Mouse (Mus musculus): Measurements from ENCODE around the gene Pcdh18. TPM values are rescaled to one million over a fixed set of nuclear protein-coding genes. Genes with fewer than 3 reads are reported as not detected.

The Pcdh18 gene
- 5.7 and 6.7 TPM in 2 replicates for polyA plus RNA-seq (2012; rRNA removed)

DNA sequence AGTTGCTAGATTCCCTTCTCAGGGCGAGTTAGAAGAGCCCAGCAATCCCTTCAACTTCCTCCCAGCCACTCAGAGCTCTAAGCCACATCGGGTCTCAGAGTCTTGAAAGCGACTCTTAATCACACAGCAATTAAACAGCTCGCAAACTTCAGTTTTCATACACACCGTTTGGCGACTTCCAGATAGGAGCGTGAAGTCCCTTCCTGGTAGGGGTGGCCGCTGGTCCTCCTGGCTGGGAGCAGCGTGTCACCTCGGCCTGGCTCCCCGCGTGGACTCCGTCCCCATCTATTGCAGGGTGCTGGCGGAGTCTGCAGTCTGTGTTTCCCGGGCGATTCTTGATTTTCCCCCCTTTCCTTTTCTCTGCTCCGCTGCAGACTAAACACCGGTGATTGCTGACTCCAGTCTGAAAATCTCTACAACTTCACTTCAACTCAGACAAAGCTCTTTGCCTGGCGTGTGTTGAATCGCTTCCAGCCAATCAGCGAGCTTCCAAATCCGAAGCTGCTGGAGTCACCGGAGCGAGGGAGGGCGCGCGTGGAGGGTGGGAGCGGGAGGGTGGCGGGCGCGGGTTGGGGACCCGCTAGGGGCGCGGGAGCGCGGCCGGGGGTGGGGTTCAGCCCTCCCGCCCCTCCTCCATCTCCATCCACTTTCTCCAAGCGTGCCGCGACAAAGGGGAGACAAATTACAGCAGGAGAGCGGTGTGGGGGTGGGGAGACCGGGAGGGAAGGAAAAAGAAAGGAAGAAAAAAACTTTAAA lies at the start of gene Pcdh18:
TSS of gene Pcdh18 (minus strand) at position 456 of the 756 bp plus-strand sequence.
- under 1% methylated on average over 43 of the region's 43 CpGs for WGBS
- peaks cover 2% of the 10 kb centered on the region; the same call in 1 of the 2 replicates for H3K27me3 ChIP-seq (replicated peaks; ENCODE audit: control insufficient read depth, insufficient read depth, low read length)
- no peaks in the 10 kb centered on the region for H3K4me1 ChIP-seq (ENCODE audit: control insufficient read depth, insufficient read depth, low read length)
- peak within 1 kb of the TSS; percentile 64 for H3K4me3 ChIP-seq (ENCODE audit: insufficient read depth, low read depth, low read length)
- no peaks in the 10 kb centered on the region for H3K36me3 ChIP-seq (ENCODE audit: control insufficient read depth, insufficient read depth, low read length)
- peak; percentile 81 for DNase-seq
- peak within 1 kb of the TSS; percentile 64; the same call in 1 of the 2 replicates for H3K27ac ChIP-seq (ENCODE audit: insufficient read depth, low read depth, low read length)
- no peak for TF ChIP-seq POLR2A (IDR thresholded peaks at IDR 0.05; ENCODE audit: low read depth, low read length)
- no peak for TF ChIP-seq CTCF (conservative IDR thresholded peaks at IDR 0.05; ENCODE audit: insufficient read depth, insufficient read length, low read depth, low read length)

DNA sequence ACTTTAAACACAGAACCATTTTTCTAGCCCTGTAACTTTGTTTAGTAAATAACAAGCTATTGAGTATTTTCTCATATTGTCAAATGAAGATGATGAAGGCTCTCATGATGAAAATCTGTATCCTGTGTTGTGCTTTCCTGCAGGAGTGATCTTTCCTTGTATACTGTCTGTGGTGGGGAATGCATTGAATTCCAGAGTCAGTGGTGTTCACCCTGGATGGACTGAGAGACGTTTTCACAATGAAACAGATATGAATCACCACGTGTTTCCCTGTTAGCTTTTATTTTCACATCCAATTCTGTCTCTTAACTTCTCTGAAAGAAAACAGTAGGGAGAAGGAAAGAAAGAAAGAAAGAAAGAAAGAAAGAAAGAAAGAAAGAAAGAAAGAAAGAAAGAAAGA lies 49.7 kb upstream of the Pcdh18 start:
- Histone ChIP-seq H3K27me3 (replicated peaks; ENCODE audit: control insufficient read depth, insufficient read depth, low read length) (no peaks in the 10 kb centered on the region), H3K27ac (ENCODE audit: insufficient read depth, low read depth, low read length) (no peak overlapping the region), H3K36me3 (ENCODE audit: control insufficient read depth, insufficient read depth, low read length) (no peaks in the 10 kb centered on the region), H3K4me1 (ENCODE audit: control insufficient read depth, insufficient read depth, low read length) (no peaks in the 10 kb centered on the region), H3K4me3 (ENCODE audit: insufficient read depth, low read depth, low read length) (no peak overlapping the region)
- no peak for DNase-seq
- TF ChIP-seq POLR2A (IDR thresholded peaks at IDR 0.05; ENCODE audit: low read depth, low read length) = no peak
- TF ChIP-seq CTCF (conservative IDR thresholded peaks at IDR 0.05; ENCODE audit: insufficient read depth, insufficient read length, low read depth, low read length) = no peak
- 43% methylated on average over 2 of the region's 2 CpGs for WGBS

DNA sequence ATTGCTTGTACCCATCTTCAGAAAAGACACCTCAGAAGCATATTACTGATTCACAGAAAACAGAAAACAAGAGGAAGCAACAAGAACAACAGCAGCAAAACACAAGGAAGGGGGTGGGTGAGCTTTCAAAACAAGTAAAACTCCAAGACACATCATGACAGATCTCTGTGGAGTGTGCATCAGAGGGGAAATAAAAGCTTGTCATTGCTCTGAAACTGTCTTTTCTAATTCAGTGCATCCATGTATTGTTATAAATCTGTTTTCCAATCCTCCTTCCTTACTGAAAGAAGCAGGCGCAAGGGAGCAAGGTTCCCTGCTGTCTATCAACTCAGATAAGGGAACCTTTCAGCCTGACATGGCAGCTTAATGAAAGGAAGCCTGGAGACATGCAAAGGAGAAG lies 48.4 kb upstream of the Pcdh18 start:
- no peaks in the 10 kb centered on the region for H3K36me3 ChIP-seq (ENCODE audit: control insufficient read depth, insufficient read depth, low read length)
- DNase-seq = no peak
- 95% methylated on average over 1 of the region's 1 CpGs for WGBS
- no peak for TF ChIP-seq POLR2A (IDR thresholded peaks at IDR 0.05; ENCODE audit: low read depth, low read length)
- no peak for TF ChIP-seq CTCF (conservative IDR thresholded peaks at IDR 0.05; ENCODE audit: insufficient read depth, insufficient read length, low read depth, low read length)
- H3K27me3 ChIP-seq (replicated peaks; ENCODE audit: control insufficient read depth, insufficient read depth, low read length) = no peaks in the 10 kb centered on the region
- H3K27ac ChIP-seq (ENCODE audit: insufficient read depth, low read depth, low read length) = no peak overlapping the region
- no peaks in the 10 kb centered on the region for H3K4me1 ChIP-seq (ENCODE audit: control insufficient read depth, insufficient read depth, low read length)
- H3K4me3 ChIP-seq (ENCODE audit: insufficient read depth, low read depth, low read length) = no peak overlapping the region

DNA sequence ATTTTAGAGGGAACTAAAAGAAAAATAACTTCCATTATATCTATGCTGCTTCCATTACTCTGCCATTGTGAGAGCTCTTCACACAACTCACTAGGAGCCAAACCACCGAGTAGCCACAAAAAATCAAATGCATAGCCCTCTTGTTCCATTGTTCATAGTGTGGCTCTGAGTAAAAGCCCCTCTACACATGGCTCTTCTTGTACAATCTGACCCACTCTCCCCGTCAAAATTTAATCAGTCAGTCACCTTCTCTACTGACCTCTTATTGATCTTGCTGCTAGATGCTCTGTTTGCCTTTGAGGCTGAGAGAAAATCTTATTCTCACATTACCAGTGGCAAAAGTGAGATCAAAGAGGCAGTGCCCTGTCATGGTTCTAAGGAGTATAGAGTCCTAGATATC lies 31.2 kb upstream of the Pcdh18 start:
- TF ChIP-seq POLR2A (IDR thresholded peaks at IDR 0.05; ENCODE audit: low read depth, low read length) (no peak), CTCF (conservative IDR thresholded peaks at IDR 0.05; ENCODE audit: insufficient read depth, insufficient read length, low read depth, low read length) (no peak)
- 67% methylated on average over 2 of the region's 2 CpGs for WGBS

GRCm38 (mm10) chr3:49787719-49788118 lies 30.6 kb upstream of the Pcdh18 start:
- no peak overlapping the region for H3K4me3 ChIP-seq (ENCODE audit: insufficient read depth, low read depth, low read length)
- no peaks in the 10 kb centered on the region for H3K27me3 ChIP-seq (replicated peaks; ENCODE audit: control insufficient read depth, insufficient read depth, low read length)
- H3K36me3 ChIP-seq (ENCODE audit: control insufficient read depth, insufficient read depth, low read length) = no peaks in the 10 kb centered on the region
- WGBS = 85% methylated on average over 4 of the region's 4 CpGs
- no peak for TF ChIP-seq CTCF (conservative IDR thresholded peaks at IDR 0.05; ENCODE audit: insufficient read depth, insufficient read length, low read depth, low read length)
- no peaks in the 10 kb centered on the region for H3K4me1 ChIP-seq (ENCODE audit: control insufficient read depth, insufficient read depth, low read length)
- no peak overlapping the region for H3K27ac ChIP-seq (ENCODE audit: insufficient read depth, low read depth, low read length)
- no peak for DNase-seq

More for the DNA sequence above, 31.2 kb upstream of the Pcdh18 start:
- Histone ChIP-seq H3K4me3 (ENCODE audit: insufficient read depth, low read depth, low read length) (no peak overlapping the region), H3K27me3 (replicated peaks; ENCODE audit: control insufficient read depth, insufficient read depth, low read length) (no peaks in the 10 kb centered on the region), H3K4me1 (ENCODE audit: control insufficient read depth, insufficient read depth, low read length) (no peaks in the 10 kb centered on the region), H3K27ac (ENCODE audit: insufficient read depth, low read depth, low read length) (no peak overlapping the region), H3K36me3 (ENCODE audit: control insufficient read depth, insufficient read depth, low read length) (no peaks in the 10 kb centered on the region)
- no peak for DNase-seq

DNA sequence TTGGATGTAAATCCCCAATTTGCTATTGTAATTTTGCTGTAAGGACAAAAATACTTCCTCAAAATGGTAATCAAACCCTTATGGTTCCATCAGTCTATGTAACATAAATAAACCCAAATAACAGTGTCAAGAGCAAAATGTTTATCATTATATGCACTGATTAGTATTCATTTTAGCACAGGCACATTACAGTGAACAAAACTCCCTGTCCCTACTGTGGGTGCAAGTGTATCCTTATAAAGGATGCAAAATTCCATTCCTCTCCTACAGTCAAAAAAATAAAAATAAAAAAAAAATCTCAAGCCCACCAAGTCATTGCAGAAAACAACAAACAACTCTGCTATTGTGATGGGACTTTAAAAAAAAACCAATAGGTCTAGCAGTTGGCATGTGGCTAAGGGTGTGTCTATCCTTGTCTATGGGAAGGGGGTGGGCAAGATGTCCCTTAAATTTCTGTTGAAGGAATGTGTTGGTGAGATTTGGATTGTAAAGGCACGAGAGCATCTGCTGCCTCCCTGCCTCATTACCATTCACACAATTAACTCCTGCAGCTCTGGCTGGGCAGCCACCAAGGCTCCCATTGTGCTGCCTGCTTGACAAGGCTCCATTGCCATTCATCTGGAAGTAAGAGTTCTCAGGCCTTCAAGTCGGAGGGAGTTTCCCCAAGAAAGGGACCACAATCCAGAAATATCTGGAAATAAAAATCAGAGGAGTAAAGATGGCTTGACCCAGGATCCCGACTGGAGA lies 12.0 kb upstream of the Pcdh18 start:
- no peak for DNase-seq
- H3K4me3 ChIP-seq (ENCODE audit: insufficient read depth, low read depth, low read length) = no peak overlapping the region
- no peaks in the 10 kb centered on the region; the same call in 1 of the 2 replicates for H3K27me3 ChIP-seq (replicated peaks; ENCODE audit: control insufficient read depth, insufficient read depth, low read length)
- no peaks in the 10 kb centered on the region for H3K4me1 ChIP-seq (ENCODE audit: control insufficient read depth, insufficient read depth, low read length)
- WGBS = 39% methylated on average over 3 of the region's 3 CpGs
- TF ChIP-seq POLR2A (IDR thresholded peaks at IDR 0.05; ENCODE audit: low read depth, low read length) = no peak
- TF ChIP-seq CTCF (conservative IDR thresholded peaks at IDR 0.05; ENCODE audit: insufficient read depth, insufficient read length, low read depth, low read length) = no peak
- no peaks in the 10 kb centered on the region for H3K36me3 ChIP-seq (ENCODE audit: control insufficient read depth, insufficient read depth, low read length)
- no peak overlapping the region for H3K27ac ChIP-seq (ENCODE audit: insufficient read depth, low read depth, low read length)

GRCm38 (mm10) chr3:49762711-49763110 lies 5.6 kb upstream of the Pcdh18 start:
- WGBS = 91% methylated on average over 5 of the region's 5 CpGs
- Histone ChIP-seq H3K4me1 (ENCODE audit: control insufficient read depth, insufficient read depth, low read length) (no peaks in the 10 kb centered on the region), H3K36me3 (ENCODE audit: control insufficient read depth, insufficient read depth, low read length) (no peaks in the 10 kb centered on the region), H3K4me3 (ENCODE audit: insufficient read depth, low read depth, low read length) (no peak overlapping the region), H3K27ac (ENCODE audit: insufficient read depth, low read depth, low read length) (no peak overlapping the region), H3K27me3 (replicated peaks; ENCODE audit: control insufficient read depth, insufficient read depth, low read length) (no peaks in the 10 kb centered on the region; the same call in 1 of the 2 replicates)
- TF ChIP-seq CTCF (conservative IDR thresholded peaks at IDR 0.05; ENCODE audit: insufficient read depth, insufficient read length, low read depth, low read length) (no peak), POLR2A (IDR thresholded peaks at IDR 0.05; ENCODE audit: low read depth, low read length) (no peak)
- no peak for DNase-seq

Measured in kidney, adult 2 months (tissue).